Mouse (Mus musculus): ENCODE measurements at regions not wholly inside any gene's neighbourhood (a gene's known extent, or its start where the extent isn't known, plus 50 kb on each side); places are given as distances from the start of the nearest gene placed in this dataset.
A peak's percentile ranks its signal among the peaks of the same experiment; 100 is the strongest.

DNA sequence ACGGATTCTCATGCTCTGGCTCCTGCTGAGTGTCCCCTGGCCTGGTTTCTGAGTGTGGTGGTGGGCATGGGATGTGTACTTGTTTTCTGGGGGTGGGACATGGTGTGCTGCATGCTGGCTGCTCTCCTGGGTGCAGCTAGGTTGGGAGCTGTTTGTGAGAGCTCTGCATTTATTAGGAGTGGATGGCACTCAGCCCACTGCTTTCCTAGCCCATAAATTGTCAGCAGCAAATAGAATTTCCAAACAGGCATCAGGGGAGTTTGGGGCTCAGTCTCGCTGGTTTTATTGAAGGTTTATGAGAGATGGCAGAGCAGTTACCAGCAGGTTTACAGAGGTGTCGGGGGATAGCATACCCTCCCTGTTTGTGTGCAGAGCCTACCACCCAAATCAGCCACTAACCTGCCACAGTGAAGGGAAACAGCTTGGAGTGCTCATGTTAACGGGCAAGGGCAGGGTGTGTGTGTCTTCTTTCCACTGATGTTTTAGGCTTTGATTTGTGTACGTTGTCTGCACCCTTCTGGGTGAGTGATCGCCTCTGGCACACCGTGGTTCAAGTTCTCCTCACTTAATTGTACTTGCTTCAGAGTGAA, 372.6 kb downstream of the Eipr1 start:
- no peak for DNase-seq

DNA sequence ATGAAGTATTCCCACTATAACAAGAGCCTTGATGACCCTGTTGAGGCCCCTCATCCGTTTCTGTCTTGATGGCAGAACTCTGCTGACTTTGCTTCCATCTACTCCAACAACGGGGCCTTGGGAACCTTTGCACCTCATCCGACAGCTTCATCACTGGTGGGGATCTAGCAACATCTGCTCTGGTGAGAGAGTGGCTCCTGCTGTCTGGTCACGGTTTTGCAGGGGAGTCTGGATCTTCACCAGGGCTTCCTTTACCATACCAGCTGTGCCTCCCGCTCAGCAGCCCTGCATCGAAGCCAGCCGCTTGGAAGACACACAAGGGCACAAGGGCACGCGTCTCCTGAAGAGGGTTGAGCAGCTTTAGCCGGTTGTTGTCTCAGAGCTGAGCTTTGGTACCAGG, 377.2 kb downstream of the Eipr1 start:
- DNase-seq: peak in 1 of 2 experiments; percentile 16

DNA sequence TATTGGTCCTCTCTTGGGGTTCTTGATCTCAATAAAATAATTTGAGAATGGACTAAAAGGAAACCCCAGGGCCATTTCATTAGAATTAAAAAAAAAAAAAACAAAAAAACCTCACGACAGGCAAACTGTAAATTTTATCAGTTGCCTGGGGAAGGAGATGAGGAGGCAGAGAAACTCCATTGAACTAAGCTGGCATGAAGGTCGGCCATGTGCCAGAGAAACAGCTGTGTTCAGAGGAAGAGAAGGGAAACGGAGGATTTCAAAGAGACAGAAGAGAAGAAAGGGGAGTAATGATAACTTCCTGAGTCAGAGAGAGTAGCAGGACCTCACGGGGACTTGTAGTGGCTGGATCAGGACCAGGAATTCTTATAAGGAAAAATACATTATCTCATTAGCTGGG, 377.7 kb downstream of the Eipr1 start:
- no peak for DNase-seq

GRCm38 (mm10) chr12:29134326-29134725, 382.7 kb downstream of the Eipr1 start:
- no peak for DNase-seq

GRCm38 (mm10) chr12:29136850-29137268, 385.3 kb downstream of the Eipr1 start:
- peak in 1 of 2 experiments; percentile 27 for DNase-seq

GRCm38 (mm10) chr12:29137455-29137854, 385.9 kb downstream of the Eipr1 start:
- peak in 1 of 2 experiments; percentile 43 for DNase-seq

DNA sequence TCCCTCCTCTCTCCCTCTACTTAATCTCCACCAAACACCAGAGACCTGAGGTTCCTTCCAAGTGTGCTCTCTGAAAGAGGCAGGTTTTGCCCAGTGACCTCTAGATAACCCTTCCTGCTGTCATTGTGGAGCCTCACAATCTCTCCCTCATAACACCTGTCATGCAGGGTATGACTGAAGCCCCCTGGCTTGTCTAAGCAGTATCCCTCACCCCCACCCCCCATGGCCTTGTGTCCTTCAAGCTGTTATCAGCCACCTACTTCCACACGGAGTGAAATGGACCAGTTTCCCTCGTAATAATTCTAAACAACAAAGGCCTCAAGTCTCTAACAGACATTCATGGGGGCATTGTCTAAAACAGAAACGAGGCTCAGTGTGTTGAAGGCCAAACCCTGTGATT, 387.6 kb upstream of the Myt1l start:
- DNase-seq: no peak

DNA sequence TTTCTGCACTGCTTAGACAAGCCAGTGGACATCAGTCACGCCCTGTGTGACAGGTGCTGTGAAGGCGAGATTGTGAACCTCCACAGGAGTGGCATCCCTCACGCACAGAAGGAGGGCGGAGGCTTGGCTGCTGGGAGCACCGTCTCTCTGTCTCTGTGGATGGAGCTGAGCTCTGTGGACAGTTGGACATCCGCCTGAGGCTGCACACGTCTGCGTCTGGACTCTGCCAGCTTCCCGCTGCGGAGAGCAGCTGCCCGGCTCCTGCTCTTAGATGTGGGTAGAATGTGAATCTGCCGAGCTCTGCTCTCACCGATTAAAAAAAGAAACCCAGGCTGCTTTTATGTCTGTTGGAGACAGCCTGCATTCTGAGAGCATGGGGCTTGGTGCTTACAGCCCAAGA, 387.1 kb upstream of the Myt1l start:
- no peak for DNase-seq

DNA sequence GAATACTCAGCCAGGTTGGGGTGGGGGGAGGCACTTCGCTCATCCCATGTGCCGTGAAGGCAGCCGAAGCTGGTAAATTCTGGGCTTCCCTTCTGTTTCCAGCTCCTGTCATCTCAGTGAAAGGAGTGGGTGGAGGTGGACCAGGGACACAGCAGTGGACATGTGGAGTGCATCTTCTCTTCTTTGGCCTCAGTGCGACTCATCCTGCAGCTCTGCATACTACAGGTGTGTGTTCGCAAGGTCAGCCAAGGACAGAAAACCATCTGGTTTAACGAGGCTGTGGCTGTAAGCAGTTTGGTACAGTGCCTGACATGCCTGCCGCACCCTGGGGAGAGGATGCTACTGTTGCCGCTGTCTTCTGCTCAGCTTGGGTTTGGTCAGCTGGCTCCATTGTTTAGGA, 386.3 kb upstream of the Myt1l start:
- no peak for DNase-seq

GRCm38 (mm10) chr12:29143297-29143696, 384.9 kb upstream of the Myt1l start:
- DNase-seq: no peak

DNA sequence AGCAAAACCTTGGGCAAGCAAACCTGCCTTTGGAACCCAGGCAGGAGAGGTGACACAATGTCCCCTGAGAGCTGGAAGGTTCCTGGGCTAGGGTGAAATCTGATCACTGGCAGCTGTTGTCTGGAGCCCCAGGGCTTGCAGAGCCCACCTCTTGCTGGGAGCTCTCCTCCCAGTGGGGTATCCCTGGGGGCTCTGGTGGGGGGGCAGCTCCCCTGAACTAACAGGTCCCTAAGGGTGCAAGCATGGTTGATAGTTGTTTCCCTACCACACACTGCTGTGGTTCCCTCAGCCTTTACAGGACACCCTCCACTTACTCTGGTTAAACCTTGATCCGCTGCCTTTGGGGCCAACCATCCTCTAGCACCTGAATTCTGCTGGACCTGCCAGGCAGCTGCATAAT, 367.3 kb upstream of the Myt1l start:
- no peak for DNase-seq

GRCm38 (mm10) chr12:29161546-29161945, 366.6 kb upstream of the Myt1l start:
- no peak for DNase-seq

DNA sequence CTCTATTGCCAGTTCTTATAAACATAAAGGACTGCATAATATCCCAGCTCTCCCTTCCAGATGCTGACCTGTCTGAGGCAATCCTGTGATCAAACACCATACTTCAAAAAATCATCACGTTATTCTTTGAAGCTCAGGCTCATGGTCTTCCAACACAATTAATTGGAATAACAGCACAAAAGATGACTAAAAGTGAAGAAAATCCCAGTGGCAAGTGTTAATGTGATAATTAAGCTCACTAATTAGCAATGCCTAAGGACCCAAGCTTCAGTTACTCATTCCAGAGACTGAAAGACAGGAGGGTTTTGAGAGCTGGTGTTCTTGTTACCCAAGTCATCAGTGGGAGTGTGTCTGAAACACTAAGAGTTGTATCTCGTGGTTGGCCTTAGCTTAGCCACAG, 363.5 kb upstream of the Myt1l start:
- no peak for DNase-seq

GRCm38 (mm10) chr12:29166316-29166715, 361.9 kb upstream of the Myt1l start:
- DNase-seq: peak in 1 of 2 experiments; percentile 2

DNA sequence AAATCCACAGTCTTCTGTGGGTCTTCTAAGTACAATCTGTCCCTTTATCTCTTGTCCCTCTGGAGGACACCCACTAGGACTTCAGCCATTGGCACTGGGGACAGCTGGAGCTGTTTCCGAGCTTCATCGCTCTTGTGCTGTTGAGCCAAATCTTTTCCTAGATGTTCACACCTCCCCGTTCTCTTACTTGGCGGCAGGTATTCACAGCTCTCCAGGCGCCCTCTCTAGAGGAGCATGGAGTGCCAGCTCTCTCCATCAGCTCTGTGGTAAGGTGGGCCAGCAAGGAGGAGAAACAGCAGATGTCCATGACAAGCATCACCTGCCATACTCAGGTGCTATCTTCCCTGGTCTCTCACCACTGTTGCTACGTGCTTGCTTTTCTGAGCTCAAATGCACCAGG, 360.3 kb upstream of the Myt1l start:
- no peak for DNase-seq

DNA sequence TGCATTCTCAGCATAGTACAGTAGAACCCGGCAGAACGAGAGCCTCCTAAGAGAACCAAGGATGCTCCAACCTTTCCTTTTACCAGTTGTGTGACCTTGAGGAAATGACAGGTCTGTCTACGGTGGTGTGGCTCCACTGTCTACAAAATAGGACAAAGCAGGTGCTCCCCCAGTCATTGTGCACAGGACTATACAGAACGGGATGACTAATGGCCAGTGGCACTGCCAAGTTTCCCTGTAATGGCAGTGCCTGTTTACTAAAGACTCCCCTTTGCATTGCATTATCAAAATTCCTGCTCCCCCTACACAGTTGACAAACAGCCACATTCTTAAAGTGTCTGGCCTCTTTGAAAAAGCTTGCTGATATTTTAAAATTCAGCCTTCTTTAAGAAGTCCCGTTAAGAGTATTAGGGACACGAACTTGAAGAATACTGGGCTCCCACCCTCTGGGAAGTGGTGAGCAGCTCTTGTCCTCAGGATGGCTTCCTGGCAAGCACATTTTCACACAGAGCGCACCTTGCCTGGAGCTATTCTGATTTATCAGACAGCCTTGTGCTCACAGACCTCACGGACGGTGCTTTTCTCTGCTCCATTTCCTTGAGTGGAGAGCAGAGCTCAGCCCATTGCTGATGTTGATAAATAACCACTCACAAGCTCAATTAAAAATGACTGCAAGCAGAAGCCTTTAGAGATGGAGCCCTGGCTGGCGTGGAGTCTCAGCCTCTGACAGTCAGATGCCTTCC, 352.3 kb upstream of the Myt1l start:
- no peak for DNase-seq

DNA sequence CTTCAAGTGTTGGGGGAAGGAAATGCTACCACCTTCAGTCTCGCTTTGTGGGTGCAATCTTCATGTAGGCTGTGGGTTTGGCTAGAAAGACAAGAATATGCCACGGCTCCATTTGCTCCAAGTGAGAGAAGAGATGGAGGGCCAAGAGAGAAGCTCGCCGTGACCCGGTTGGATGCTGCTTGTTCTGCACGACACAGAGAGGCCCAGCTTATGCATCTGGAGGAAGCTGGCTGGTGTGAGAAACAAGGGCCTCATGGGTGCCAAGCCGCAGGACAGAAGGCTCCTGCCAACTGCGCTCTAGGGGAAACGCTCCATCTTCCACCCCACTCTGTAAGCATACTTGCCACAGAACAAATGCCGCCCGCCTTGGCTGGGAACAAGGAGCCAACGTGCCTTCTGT, 351.0 kb upstream of the Myt1l start:
- DNase-seq: no peak

DNA sequence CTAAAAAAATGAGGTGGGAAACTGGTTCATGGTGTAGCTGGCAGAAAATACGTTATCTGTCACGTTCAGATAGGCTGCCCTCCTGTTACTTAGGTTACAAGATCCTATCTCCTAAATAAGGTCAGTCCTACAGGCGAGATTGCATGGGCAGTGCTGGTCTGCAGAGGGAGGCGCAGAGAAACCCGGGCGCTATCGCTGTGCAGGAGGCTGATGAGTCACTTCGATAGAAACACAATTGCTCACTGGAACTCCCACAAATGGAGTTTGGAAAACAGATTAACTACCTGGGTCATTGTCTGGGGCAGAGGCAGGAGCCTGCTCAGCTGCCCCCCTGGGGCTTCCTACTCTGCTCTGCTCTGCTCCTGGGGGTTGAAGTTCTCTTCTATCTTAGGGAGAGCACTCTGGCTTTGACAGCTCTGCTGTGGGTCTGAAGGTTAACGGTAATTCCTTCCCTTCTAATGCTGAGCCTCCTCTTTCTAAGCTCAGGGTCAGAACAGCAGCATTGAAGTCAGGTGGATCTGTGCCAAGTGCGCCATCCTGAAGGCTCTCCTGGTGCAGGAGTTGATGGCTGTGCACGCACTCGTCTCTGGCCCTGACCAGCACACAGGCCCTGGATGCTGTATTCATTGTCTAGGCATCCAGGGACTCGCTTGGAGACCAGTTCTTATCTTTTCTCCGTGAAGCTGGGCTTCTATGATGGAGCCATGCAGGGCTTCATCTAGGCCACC, 349.9 kb upstream of the Myt1l start:
- no peak for DNase-seq

DNA sequence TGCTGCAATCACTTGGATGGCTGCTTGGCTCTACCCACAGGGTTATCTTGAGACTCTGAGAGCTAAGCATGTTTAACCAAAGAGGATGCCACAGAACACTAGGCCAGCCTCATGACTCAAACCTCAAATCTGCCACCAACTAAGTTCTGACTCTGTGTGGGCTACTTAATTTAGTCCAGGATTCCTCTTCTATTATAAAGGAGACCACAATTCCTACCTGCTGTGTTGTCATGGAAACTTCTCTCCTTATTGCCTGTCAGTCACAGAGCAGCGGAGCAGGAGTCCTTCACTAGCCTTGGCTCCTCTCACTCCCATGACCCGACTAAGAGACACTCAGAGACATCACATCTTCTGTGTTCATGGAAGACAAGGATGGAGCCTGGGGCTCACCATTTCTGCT, 348.8 kb upstream of the Myt1l start:
- no peak for DNase-seq

DNA sequence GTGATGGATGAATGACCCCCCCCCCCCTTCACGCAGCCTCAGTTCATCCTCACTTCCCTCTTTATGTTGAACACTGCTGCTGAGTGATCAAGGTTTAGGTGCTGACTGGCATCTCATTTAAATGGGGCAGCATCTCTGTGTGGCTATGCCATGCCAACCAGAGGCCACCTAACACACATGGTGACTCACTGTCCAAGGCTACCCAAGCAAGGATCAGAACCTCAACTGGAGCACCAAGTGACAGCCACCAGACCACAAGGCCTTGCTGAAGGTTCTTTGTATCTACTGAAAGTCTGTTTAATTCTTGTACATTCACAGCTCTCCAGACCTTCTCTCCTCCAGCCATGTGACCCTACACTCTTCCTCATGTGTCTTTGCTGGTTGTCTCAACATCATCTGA, 347.6 kb upstream of the Myt1l start:
- no peak for DNase-seq

DNA sequence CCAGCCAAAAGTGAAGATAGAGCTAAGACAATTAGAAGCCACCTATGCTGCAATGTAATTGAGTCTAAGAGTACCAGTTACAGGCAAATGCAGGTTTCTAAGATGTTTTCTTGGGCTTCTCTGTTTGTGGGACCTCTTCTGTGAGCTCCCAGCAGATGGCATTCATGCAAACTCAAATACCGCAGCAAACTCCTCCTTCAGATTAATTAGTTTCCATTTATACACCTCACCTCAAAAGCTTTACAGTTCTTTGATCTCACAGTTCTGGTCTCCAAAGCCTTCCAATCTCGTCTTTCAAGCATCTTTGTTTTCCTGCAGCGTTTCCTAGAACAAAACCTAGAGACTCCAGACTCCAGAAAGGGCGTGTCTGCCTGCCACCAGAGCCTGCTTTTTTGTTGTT, 340.6 kb upstream of the Myt1l start:
- DNase-seq: no peak

- no peak for DNase-seq
Measured at GRCm38 (mm10) chr12:29192391-29192790, 335.8 kb upstream of the Myt1l start.

DNA sequence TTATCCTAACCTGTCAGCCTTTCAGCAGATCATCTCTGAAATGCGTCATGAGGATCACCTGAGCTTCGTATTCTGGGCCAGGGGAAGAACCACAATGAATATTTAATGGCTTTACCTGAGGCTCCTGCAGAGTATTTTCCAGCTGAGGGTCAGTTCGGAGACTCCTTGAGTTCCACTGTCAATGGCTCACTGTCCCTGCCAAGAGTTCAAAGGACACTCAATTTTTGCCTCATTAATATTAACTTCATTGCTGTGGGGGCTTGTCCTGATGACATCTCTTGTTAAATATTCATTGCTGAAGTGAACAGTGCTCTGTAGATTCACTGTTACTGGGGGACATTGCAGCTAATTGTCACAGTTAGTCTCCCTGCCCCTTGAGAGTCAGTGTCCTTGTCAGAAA, 316.2 kb upstream of the Myt1l start:
- peak in 1 of 2 experiments; percentile 2 for DNase-seq

DNA sequence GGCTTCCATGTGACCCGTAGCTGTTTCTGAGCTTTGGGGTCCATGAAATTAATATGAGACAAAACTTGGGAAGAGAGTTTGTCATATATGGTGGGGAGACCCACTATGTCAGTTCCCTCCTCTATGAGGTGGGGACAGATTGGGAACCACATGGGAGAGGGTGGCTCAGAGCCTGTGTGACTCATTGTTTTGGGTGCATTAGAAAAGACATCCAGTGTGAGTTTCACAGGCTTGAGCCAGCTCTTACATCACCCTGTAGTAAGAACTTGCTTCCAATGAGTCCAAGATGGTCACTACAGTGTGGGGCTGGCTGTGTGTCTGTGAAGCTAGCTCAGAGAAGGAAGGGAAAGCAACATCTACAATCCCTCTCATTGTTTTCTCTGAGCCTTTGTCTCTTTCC, 314.6 kb upstream of the Myt1l start:
- no peak for DNase-seq
